1 mouse cellular context compared by ENCODE assay signal in the genomic region with DNA sequence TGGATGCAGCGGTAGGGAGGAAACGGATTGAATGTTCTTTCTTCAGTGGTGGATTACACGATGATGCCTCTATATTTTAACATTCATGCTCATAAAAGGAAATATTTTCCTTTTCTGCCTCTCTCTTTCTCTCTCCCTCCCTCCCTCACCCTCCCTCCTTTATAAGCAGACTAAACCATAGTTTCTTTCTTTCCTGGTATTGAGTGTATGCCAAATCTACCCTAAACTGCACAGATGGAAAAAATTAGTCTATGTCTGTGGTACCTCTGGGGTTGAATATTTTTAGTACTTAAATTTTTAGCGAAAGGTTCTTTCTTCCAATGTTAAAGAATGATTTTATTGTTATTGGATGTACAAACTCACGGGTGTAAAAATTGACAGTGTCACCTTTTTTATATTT.
A peak's percentile ranks its signal among the peaks of the same experiment; 100 is the strongest.
TF ChIP-seq lines count a peak whose summit lies in the region.

No protein-coding gene starts in this region.

TF ChIP-seq in CH12.LX, 34 proteins besides CTCF, POLR2A, EP300 and RAD21:
- TF ChIP-seq ZKSCAN1 (IDR thresholded peaks at IDR 0.05; ENCODE audit: borderline replicate concordance, low read depth, low read length) = no peak
- 0 out of 2 replicates have a peak, but pooled peaks have one; percentile 13 for TF ChIP-seq JUN (IDR thresholded peaks at IDR 0.05; ENCODE audit: insufficient read depth, low read depth, low read length)
- peak; percentile 77 for TF ChIP-seq JUND (conservative IDR thresholded peaks at IDR 0.05; ENCODE audit: low read depth, low read length)
